9 mouse cellular contexts compared by ENCODE assay signal in genomic region chr6:52179690-52180089, GRCm38 (mm10). TPM values are rescaled to one million over a fixed set of nuclear protein-coding genes. Genes with fewer than 3 reads are reported as not detected.
DNase-seq lines count a peak whose midpoint lies in the region; ATAC-seq and TF ChIP-seq lines count a peak whose summit lies in the region.
"Had no signal": no experiment of that assay in that cellular context is flagged by ENCODE, and none has a peak within 500 bp of the region (broad histone marks: within the 10 kb centered on the region; RNA-seq: fewer than 3 reads in every experiment).

No protein-coding gene starts in this region.

- H3K36me3 ChIP-seq in lung, embryonic 14.5 days (ENCODE audit: insufficient read depth), result no peaks in the 10 kb centered on the region; the same call in 1 of the 2 replicates
- H3K36me3 ChIP-seq in liver, embryonic 12.5 days, result no peaks in the 10 kb centered on the region
- H3K36me3 ChIP-seq in stomach, postnatal 0 days (ENCODE audit: control insufficient read depth, insufficient read depth, low read length), result no peaks in the 10 kb centered on the region
- H3K36me3 ChIP-seq in midbrain, embryonic 14.5 days (ENCODE audit: control insufficient read depth, insufficient read depth, low read length), result no peaks in the 10 kb centered on the region

- H3K9ac ChIP-seq in lung, embryonic 14.5 days, result peak overlapping the region; percentile 98
- peak overlapping the region; percentile 27; the same call in 1 of the 2 replicates for H3K9ac ChIP-seq in liver, embryonic 12.5 days
- H3K9ac ChIP-seq in stomach, postnatal 0 days (ENCODE audit: low read length), result peak overlapping the region; percentile 89
- no peak overlapping the region for H3K9ac ChIP-seq in midbrain, embryonic 14.5 days (replicated peaks; ENCODE audit: low read length)

- peak overlapping the region; percentile 98 for H3K27ac ChIP-seq in lung, embryonic 14.5 days (ENCODE audit: low read depth)
- H3K27ac ChIP-seq in liver, embryonic 12.5 days, result no peak overlapping the region
- H3K27ac ChIP-seq in stomach, postnatal 0 days (replicated peaks), result peak overlapping the region; percentile 95
- H3K27ac ChIP-seq in midbrain, embryonic 14.5 days (replicated peaks; ENCODE audit: low read depth, low read length), result no peak overlapping the region

- DNase-seq in embryo, embryonic 10 days (ENCODE audit: low spot score), result peak; percentile 57
- no peak for DNase-seq in embryo, embryonic 10.5 days (ENCODE audit: low spot score)
- DNase-seq in lung, embryonic 14.5 days, result no peak
- DNase-seq in lung, postnatal 25 days (ENCODE audit: low spot score), result no peak
- peak; percentile 13 for DNase-seq in stomach, postnatal 0 days (ENCODE audit: low spot score)
- DNase-seq in midbrain, embryonic 14.5 days, result no peak

- H3K9me3 ChIP-seq in lung, embryonic 14.5 days (ENCODE audit: low read depth, low read length), result no peaks in the 10 kb centered on the region
- H3K9me3 ChIP-seq in liver, embryonic 12.5 days (replicated peaks), result no peaks in the 10 kb centered on the region
- H3K9me3 ChIP-seq in stomach, postnatal 0 days (ENCODE audit: control insufficient read depth, low read length), result no peaks in the 10 kb centered on the region
- H3K9me3 ChIP-seq in midbrain, embryonic 14.5 days (ENCODE audit: control insufficient read depth, low read length), result no peaks in the 10 kb centered on the region

- H3K4me1 ChIP-seq in lung, embryonic 14.5 days (ENCODE audit: insufficient read depth), result peaks cover 23% of the 10 kb centered on the region
- H3K4me1 ChIP-seq in liver, embryonic 12.5 days, result peaks cover 12% of the 10 kb centered on the region; the same call in 1 of the 2 replicates
- H3K4me1 ChIP-seq in stomach, postnatal 0 days (replicated peaks; ENCODE audit: control insufficient read depth, insufficient read depth), result no peaks in the 10 kb centered on the region; the same call in 1 of the 2 replicates
- H3K4me1 ChIP-seq in midbrain, embryonic 14.5 days (ENCODE audit: control insufficient read depth, insufficient read depth, low read length), result no peaks in the 10 kb centered on the region

- H3K27me3 ChIP-seq in lung, embryonic 14.5 days (ENCODE audit: insufficient read depth, low read length), result peaks cover 34% of the 10 kb centered on the region
- peaks cover 100% of the 10 kb centered on the region for H3K27me3 ChIP-seq in liver, embryonic 12.5 days (replicated peaks)
- H3K27me3 ChIP-seq in stomach, postnatal 0 days (ENCODE audit: control insufficient read depth, insufficient read depth, low read length), result no peaks in the 10 kb centered on the region
- peaks cover 100% of the 10 kb centered on the region for H3K27me3 ChIP-seq in midbrain, embryonic 14.5 days (ENCODE audit: control insufficient read depth, insufficient read depth, low read length)
- H3K27me3 ChIP-seq: Patski had no signal

- TF ChIP-seq EP300 in stomach, postnatal 0 days (optimal IDR thresholded peaks at IDR 0.05), result no peak

- peak overlapping the region; percentile 63 for H3K4me3 ChIP-seq in lung, embryonic 14.5 days (ENCODE audit: low read depth, low read length)
- H3K4me3 ChIP-seq in liver, embryonic 12.5 days, result peak overlapping the region; percentile 26
- H3K4me3 ChIP-seq in stomach, postnatal 0 days (ENCODE audit: low read depth, low read length), result peak overlapping the region; percentile 63
- no peak overlapping the region for H3K4me3 ChIP-seq in midbrain, embryonic 14.5 days (replicated peaks; ENCODE audit: low read depth, low read length)

- no peak for TF ChIP-seq CTCF in lung, embryonic 14.5 days (IDR thresholded peaks at IDR 0.05; ENCODE audit: low read depth)
- TF ChIP-seq CTCF in stomach, postnatal 0 days (IDR thresholded peaks at IDR 0.05; ENCODE audit: low read depth), result no peak

- H3K4me2 ChIP-seq in lung, embryonic 14.5 days, result peak overlapping the region; percentile 79
- peak overlapping the region; percentile 43 for H3K4me2 ChIP-seq in liver, embryonic 12.5 days
- H3K4me2 ChIP-seq in stomach, postnatal 0 days (replicated peaks; ENCODE audit: low read depth), result peak overlapping the region; percentile 75
- H3K4me2 ChIP-seq in midbrain, embryonic 14.5 days (ENCODE audit: low read length), result no peak overlapping the region

- no peak for ATAC-seq in lung, embryonic 14.5 days (ENCODE audit: insufficient read depth)
- no peak for ATAC-seq in liver, embryonic 12.5 days
- ATAC-seq in stomach, postnatal 0 days (ENCODE audit: low FRiP score, low TSS enrichment), result no peak
- no peak for ATAC-seq in frontal cortex, adult (ENCODE audit: low TSS enrichment)
- no peak for ATAC-seq in midbrain, embryonic 14.5 days (ENCODE audit: low FRiP score, low TSS enrichment)
- ATAC-seq: Patski had no signal

- WGBS in lung, embryonic 14.5 days, result 1% methylated on average over 10 of the region's 10 CpGs
- 3% methylated on average over 10 of the region's 10 CpGs for WGBS in liver, embryonic 12.5 days (ENCODE audit: insufficient replicate concordance)
- WGBS in stomach, postnatal 0 days, result 13% methylated on average over 10 of the region's 10 CpGs
- under 1% methylated on average over 10 of the region's 10 CpGs for WGBS in midbrain, embryonic 14.5 days

RNA-seq across cellular contexts. Expression of gene 5730596B20Rik, which starts 2.4 kb away (rescaled TPM):
- polyA plus RNA-seq in lung, embryonic 14.5 days (2014; fragmentation: Nextera tagmentation; extraction: Ambion mirVana), result 2.3 and 2.6 TPM in 2 replicates
- 0.29 TPM in 2 replicates for polyA plus RNA-seq in liver, embryonic 12.5 days (2016; fragmentation: Nextera tagmentation; extraction: Ambion mirVana)
- 0.90 and 0.99 TPM in 2 replicates for polyA plus RNA-seq in stomach, postnatal 0 days (2015; fragmentation: Nextera tagmentation; extraction: Ambion mirVana)
- not detected in 2 replicates for polyA plus RNA-seq in midbrain, embryonic 14.5 days (2014; fragmentation: Nextera tagmentation; extraction: Ambion mirVana)

RNA-seq across cellular contexts. Expression of gene Hoxa4, which starts 11.9 kb away (rescaled TPM):
- 7.0 and 7.7 TPM in 2 replicates for polyA plus RNA-seq in lung, embryonic 14.5 days (2014; fragmentation: Nextera tagmentation; extraction: Ambion mirVana)
- 0.79 and 0.92 TPM in 2 replicates for polyA plus RNA-seq in liver, embryonic 12.5 days (2016; fragmentation: Nextera tagmentation; extraction: Ambion mirVana)
- polyA plus RNA-seq in stomach, postnatal 0 days (2015; fragmentation: Nextera tagmentation; extraction: Ambion mirVana), result 2.5 and 2.6 TPM in 2 replicates
- not detected in 2 replicates for polyA plus RNA-seq in midbrain, embryonic 14.5 days (2014; fragmentation: Nextera tagmentation; extraction: Ambion mirVana)

RNA-seq across cellular contexts. Expression of gene Hoxa2, which starts 15.1 kb away (rescaled TPM):
- 14.4 and 15.2 TPM in 2 replicates for polyA plus RNA-seq in lung, embryonic 14.5 days (2014; fragmentation: Nextera tagmentation; extraction: Ambion mirVana)
- polyA plus RNA-seq in liver, embryonic 12.5 days (2016; fragmentation: Nextera tagmentation; extraction: Ambion mirVana), result 1.4 TPM in 2 replicates
- 5.1 and 5.3 TPM in 2 replicates for polyA plus RNA-seq in stomach, postnatal 0 days (2015; fragmentation: Nextera tagmentation; extraction: Ambion mirVana)
- polyA plus RNA-seq in midbrain, embryonic 14.5 days (2014; fragmentation: Nextera tagmentation; extraction: Ambion mirVana), result 0.12 and 0.20 TPM in 2 replicates

RNA-seq across cellular contexts. Expression of gene Hoxa1, which starts 21.6 kb away (rescaled TPM):
- 1.8 and 1.9 TPM in 2 replicates for polyA plus RNA-seq in lung, embryonic 14.5 days (2014; fragmentation: Nextera tagmentation; extraction: Ambion mirVana)
- 1.0 and 1.1 TPM in 2 replicates for polyA plus RNA-seq in liver, embryonic 12.5 days (2016; fragmentation: Nextera tagmentation; extraction: Ambion mirVana)
- 0.35 and 0.56 TPM in 2 replicates for polyA plus RNA-seq in stomach, postnatal 0 days (2015; fragmentation: Nextera tagmentation; extraction: Ambion mirVana)
- 0.26 and 0.61 TPM in 2 replicates for polyA plus RNA-seq in midbrain, embryonic 14.5 days (2014; fragmentation: Nextera tagmentation; extraction: Ambion mirVana)

RNA-seq across cellular contexts. Expression of gene Hoxa5, which starts 24.7 kb away (rescaled TPM):
- 58.3 and 58.5 TPM in 2 replicates for polyA plus RNA-seq in lung, embryonic 14.5 days (2014; fragmentation: Nextera tagmentation; extraction: Ambion mirVana)
- 2.1 and 3.1 TPM in 2 replicates for polyA plus RNA-seq in liver, embryonic 12.5 days (2016; fragmentation: Nextera tagmentation; extraction: Ambion mirVana)
- 8.4 and 8.9 TPM in 2 replicates for polyA plus RNA-seq in stomach, postnatal 0 days (2015; fragmentation: Nextera tagmentation; extraction: Ambion mirVana)
- polyA plus RNA-seq in midbrain, embryonic 14.5 days (2014; fragmentation: Nextera tagmentation; extraction: Ambion mirVana), result not detected in 2 replicates

Comparison
In these comparisons a context has a peak if more than half of its experiments do, and no peak if none do; other contexts are left out.
1. DNase-seq: peak in embryo, embryonic 10 days (single experiment) and stomach, postnatal 0 days (single experiment); none in embryo, embryonic 10.5 days (single experiment), lung, embryonic 14.5 days (single experiment), lung, postnatal 25 days (single experiment) and midbrain, embryonic 14.5 days (single experiment).
2. H3K27ac ChIP-seq: peak in lung, embryonic 14.5 days (single experiment) and stomach, postnatal 0 days (single experiment); none in liver, embryonic 12.5 days (single experiment) and midbrain, embryonic 14.5 days (single experiment).